Mouse (Mus musculus) CH12.LX (cell line): ENCODE data around the gene Ubash3b. TPM values are rescaled to one million over a fixed set of nuclear protein-coding genes. Genes with fewer than 3 reads are reported as not detected.

Experiments
- DNase-seq: peaks from one replicate; pipeline ENCODE4 v3.0.0-alpha.2; 2013; ENCODE audit errors: extremely low read depth
- H3K27ac ChIP-seq: 2 replicates; pipeline ENCODE4 v1.5.1; 2012; ENCODE audit warnings: low read depth, mild to moderate bottlenecking, control low read depth, moderate library complexity; ENCODE audit not compliant: insufficient read depth
- H3K27me3 ChIP-seq: replicated peaks from 2 replicates; pipeline ENCODE3; 2012; ENCODE audit warnings: inconsistent platforms
- H3K36me3 ChIP-seq, 2 experiments: replicated peaks in 1 of 2; 2 replicates each; pipeline versions ENCODE3 to v1.6.1; 2012; ENCODE audit warnings: inconsistent platforms in 1 of 2, low read length in 1 of 2, mild to moderate bottlenecking in 1 of 2, mixed read lengths in 1 of 2, moderate library complexity in 1 of 2; ENCODE audit not compliant: control insufficient read depth in 1 of 2, insufficient read depth in 1 of 2
- H3K4me1 ChIP-seq, 2 experiments: 2 replicates each; pipeline ENCODE4 v1.6.1; 2012; ENCODE audit warnings: inconsistent platforms in 1 of 2, moderate library complexity in 1 of 2; ENCODE audit not compliant: insufficient read depth in 2 of 2, control insufficient read depth in 1 of 2
- H3K4me2 ChIP-seq: 2 replicates; pipeline ENCODE4 v1.6.1; 2012; ENCODE audit warnings: low read depth, mild to moderate bottlenecking, control low read depth; ENCODE audit not compliant: poor library complexity, insufficient read depth, severe bottlenecking
- H3K4me3 ChIP-seq, 3 experiments: fragments of 150-350 bp in 1 of 3; sonication (generic) in 1 of 3; replicated peaks in 1 of 3; 2 replicates each; pipeline versions ENCODE3 to v1.5.1; 2011 to 2012; ENCODE audit warnings: low read depth in 2 of 3, low read length in 2 of 3, mild to moderate bottlenecking in 2 of 3, moderate library complexity in 2 of 3, control low read depth in 1 of 3, improper control_type of control experiment in 1 of 3, inconsistent platforms in 1 of 3, mixed read lengths in 1 of 3; ENCODE audit not compliant: poor library complexity in 1 of 3
- H3K79me2 ChIP-seq: replicated peaks from 2 replicates; pipeline ENCODE4 v1.6.1; 2012; ENCODE audit warnings: mild to moderate bottlenecking, moderate library complexity; ENCODE audit not compliant: control insufficient read depth, poor library complexity, insufficient read depth, severe bottlenecking; ENCODE audit errors: extremely low read depth
- H3K9ac ChIP-seq: 2 replicates; pipeline ENCODE4 v1.6.1; 2012; ENCODE audit warnings: low read depth, mild to moderate bottlenecking, control low read depth, moderate library complexity; ENCODE audit not compliant: insufficient read depth
- H3K9me3 ChIP-seq: replicated peaks from 2 replicates; pipeline ENCODE3; 2012; ENCODE audit warnings: low read length, inconsistent platforms, mixed read lengths
- CHD2 ChIP-seq: IDR thresholded peaks from 2 replicates; pipeline ENCODE4 v1.6.1; 2011; ENCODE audit warnings: low read length, improper control_type of control experiment
- CTCF ChIP-seq, 2 experiments: IDR thresholded peaks in 1 of 2; conservative IDR thresholded peaks in 1 of 2; 2 replicates each; pipeline ENCODE4 v1.5.1; 2011 to 2012; ENCODE audit warnings: low read depth in 2 of 2, low read length in 2 of 2, improper control_type of control experiment in 1 of 2, inconsistent platforms in 1 of 2, mild to moderate bottlenecking in 1 of 2, moderate library complexity in 1 of 2
- MAFK ChIP-seq: IDR thresholded peaks from 2 replicates; pipeline ENCODE4 v1.6.1; 2011; ENCODE audit warnings: low read length, improper control_type of control experiment; ENCODE audit not compliant: insufficient replicate concordance
- MAZ ChIP-seq: IDR thresholded peaks from 2 replicates; pipeline ENCODE4 v1.6.1; 2012; ENCODE audit warnings: low read depth, mild to moderate bottlenecking, inconsistent platforms, low read length, improper control_type of control experiment, moderate library complexity
- MYC ChIP-seq: IDR thresholded peaks from 2 replicates; pipeline ENCODE4 v1.6.1; 2011; ENCODE audit warnings: low read depth, mild to moderate bottlenecking, improper control_type of control experiment, low read length
- NELFE ChIP-seq: IDR thresholded peaks from 2 replicates; pipeline ENCODE4 v1.6.1; 2011; ENCODE audit warnings: low read depth, low read length, improper control_type of control experiment
- POLR2A ChIP-seq: IDR thresholded peaks from 2 replicates; pipeline ENCODE4 v1.6.1; 2011; ENCODE audit warnings: low read depth, mild to moderate bottlenecking, improper control_type of control experiment, low read length
- TBP ChIP-seq: conservative IDR thresholded peaks from 2 replicates; pipeline ENCODE4 v1.6.1; 2011; ENCODE audit warnings: low read depth, low read length, improper control_type of control experiment
- UBTF ChIP-seq: IDR thresholded peaks from 2 replicates; pipeline ENCODE4 v1.6.1; 2012; ENCODE audit warnings: low read depth, mild to moderate bottlenecking, inconsistent platforms, low read length, improper control_type of control experiment, moderate library complexity
- USF1 ChIP-seq: IDR thresholded peaks from 2 replicates; pipeline ENCODE4 v1.6.1; 2014; ENCODE audit warnings: low read depth, mild to moderate bottlenecking, inconsistent platforms, low read length, improper control_type of control experiment
- ZC3H11A ChIP-seq: IDR thresholded peaks from 2 replicates; pipeline ENCODE4 v1.6.1; 2012; ENCODE audit warnings: low read depth, mild to moderate bottlenecking, inconsistent platforms, low read length, improper control_type of control experiment
- ZKSCAN1 ChIP-seq: IDR thresholded peaks from 2 replicates; pipeline ENCODE4 v1.6.1; 2012; ENCODE audit warnings: low read depth, inconsistent platforms, low read length, improper control_type of control experiment, borderline replicate concordance
- ZNF384 ChIP-seq: IDR thresholded peaks from 2 replicates; pipeline ENCODE4 v1.6.1; 2012; ENCODE audit warnings: low read depth, low read length, improper control_type of control experiment, inconsistent platforms
- dilution Hi-C: fragments of 300-500 bp; cut with MboI; formaldehyde crosslinking; loops from 2 replicates; pipeline ENCODE4 v1.14.3; 2020; ENCODE audit warnings: low sequenced_read_pairs; ENCODE audit not compliant: extremely low pct_unique_long_range_greater_than_20kb, extremely low pct_ligation_motif_present
- in situ Hi-C: fragments of 300-500 bp; cut with MboI; formaldehyde crosslinking; loops from 3 replicates; pipeline ENCODE4 v1.14.3; 2019; ENCODE audit warnings: low sequenced_read_pairs, low pct_ligation_motif_present, low pct_unique_long_range_greater_than_20kb, mixed read lengths
- polyA plus RNA-seq: library from polyadenylated mRNA; unstranded; fragments of >175 nt; gene quantifications from 2 replicates; pipeline ENCODE4 v1.2.1, GENCODE M21; 2012; ENCODE audit warnings: low read depth; ENCODE audit not compliant: insufficient read length
- total RNA-seq, 2 experiments: library from RNA; depleted of rRNA; stranded (reverse); fragments of 300-350 nt in 1 of 2; fragments of >200 nt in 1 of 2; gene quantifications; 2 replicates each; pipeline ENCODE4 v1.2.3; 2012 to 2014

The Ubash3b gene
- total and polyA plus RNA-seq, 3 experiments: 2.8 to 4.6 (median 4.2) TPM

DNA sequence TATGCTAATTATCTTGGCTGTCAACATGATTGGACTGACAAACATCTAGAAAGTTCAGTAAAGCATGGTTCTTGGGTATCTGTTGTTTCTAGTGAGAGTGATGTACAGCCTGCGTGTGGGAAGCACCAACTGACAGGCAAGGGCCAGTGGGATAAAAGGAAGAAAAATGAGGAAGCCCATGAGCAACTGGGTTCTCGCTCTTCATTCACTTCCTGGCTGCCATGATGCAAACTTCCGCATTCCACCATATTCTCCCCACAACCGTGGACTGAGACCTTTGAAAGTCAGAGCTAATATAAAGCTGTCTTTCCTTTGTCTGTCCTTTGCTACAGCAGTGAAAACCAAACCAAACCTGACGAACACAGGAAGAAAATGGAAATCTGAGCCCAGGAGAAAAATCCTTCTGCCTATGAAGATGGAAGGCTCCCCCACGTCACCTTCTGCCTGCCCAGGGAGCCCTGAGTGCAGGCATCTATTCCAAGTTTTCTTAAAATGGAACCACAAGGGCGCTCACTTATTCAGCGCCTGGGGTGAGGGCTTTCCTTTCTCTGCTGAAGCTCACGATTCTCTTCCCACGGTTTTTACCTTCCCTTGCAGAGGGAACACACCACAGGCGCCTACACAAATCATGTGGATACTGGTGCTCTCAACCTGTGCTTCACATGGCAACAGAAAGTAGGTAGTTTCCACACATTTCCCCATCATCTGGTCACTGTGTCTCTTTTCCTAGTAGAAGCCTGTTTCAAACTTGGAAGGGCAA is 187.3 kb downstream of the Ubash3b start:
- no peak overlapping the region for H3K9ac ChIP-seq
- no peak for DNase-seq
- H3K27me3 ChIP-seq: no peaks in the 10 kb centered on the region
- TF ChIP-seq CTCF (conservative IDR thresholded peaks at IDR 0.05 in 1 of 2, IDR thresholded peaks at IDR 0.05 in 1 of 2; ENCODE audit: low read depth in 2 of 2, low read length in 2 of 2) (no peak), ZNF384 (no peak), ZC3H11A (no peak), MAZ (no peak), CHD2 (no peak)
- H3K9me3 ChIP-seq: no peaks in the 10 kb centered on the region
- dilution Hi-C loops: no loop called here
- H3K4me3 ChIP-seq: no peak overlapping the region
- in situ Hi-C loops: no loop called here
- peaks cover 0 to 8% of the 10 kb centered on the region in 2 experiments; a peak in 1 of 4 replicates for H3K4me1 ChIP-seq
- H3K27ac ChIP-seq: no peak overlapping the region
- H3K4me2 ChIP-seq: no peak overlapping the region
- no peaks in the 10 kb centered on the region for H3K79me2 ChIP-seq
- no peaks in the 10 kb centered on the region for H3K36me3 ChIP-seq

GRCm38 (mm10) chr9:40964418-40964714 is 197.1 kb downstream of the Ubash3b start:
- no peaks in the 10 kb centered on the region for H3K9me3 ChIP-seq
- H3K9ac ChIP-seq: no peak overlapping the region
- no peaks in the 10 kb centered on the region for H3K79me2 ChIP-seq
- in situ Hi-C loops (no loop called here), dilution Hi-C loops (no loop called here)
- no peak overlapping the region for H3K4me2 ChIP-seq
- no peak overlapping the region for H3K27ac ChIP-seq
- H3K4me3 ChIP-seq: no peak overlapping the region
- no peak for DNase-seq
- TF ChIP-seq NELFE: no peak
- no peak for TF ChIP-seq CTCF (conservative IDR thresholded peaks at IDR 0.05 in 1 of 2, IDR thresholded peaks at IDR 0.05 in 1 of 2; ENCODE audit: low read depth in 2 of 2, low read length in 2 of 2)
- TF ChIP-seq ZKSCAN1: no peak
- no peak for TF ChIP-seq POLR2A
- no peaks in the 10 kb centered on the region for H3K27me3 ChIP-seq
- H3K36me3 ChIP-seq: no peaks in the 10 kb centered on the region
- H3K4me1 ChIP-seq: peaks cover 0 to 10% of the 10 kb centered on the region in 2 experiments; a peak in 2 of 4 replicates

DNA sequence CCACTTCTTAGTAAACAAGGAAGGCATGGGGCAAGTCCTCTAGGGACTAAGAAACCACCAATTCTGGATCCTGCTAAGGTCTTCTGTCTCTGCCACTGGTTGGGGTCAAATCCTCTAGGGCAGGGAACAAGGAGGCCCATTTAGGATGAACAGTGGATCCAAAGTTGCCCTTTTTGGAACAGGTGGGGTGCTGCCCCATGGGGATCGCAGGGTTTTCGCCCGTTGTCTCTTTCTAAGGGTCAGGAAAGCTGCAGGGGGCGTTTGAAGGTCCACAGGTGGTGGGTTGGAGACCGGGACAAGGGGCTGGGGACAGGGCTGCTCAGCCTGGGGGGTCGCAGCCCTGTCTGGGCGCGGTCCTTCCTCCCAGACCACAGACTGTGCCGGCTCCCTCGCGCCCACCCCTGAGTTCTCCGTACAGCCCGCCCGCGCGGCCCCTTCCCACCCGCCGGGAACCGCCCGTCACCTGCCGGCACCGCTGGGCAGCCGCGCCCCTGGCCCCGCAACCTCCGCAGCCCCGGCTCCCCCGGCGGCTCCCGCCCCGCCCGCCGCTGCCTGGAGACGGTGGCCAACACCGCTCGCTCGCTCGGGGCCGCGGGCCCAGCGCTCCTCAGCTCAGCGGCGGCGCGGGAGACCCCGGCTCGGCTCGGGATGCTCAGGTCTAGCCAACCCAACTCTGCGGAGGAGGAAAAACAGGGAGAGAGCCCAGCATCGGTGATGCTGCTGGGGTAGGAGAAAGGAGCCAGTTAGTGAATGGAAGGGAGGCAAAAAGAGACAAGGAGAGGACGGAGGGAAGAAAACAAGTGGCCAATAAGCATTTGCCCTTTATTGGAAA is 197.7 kb downstream of the Ubash3b start, which contains the start of gene Jhy:
Jhy (minus strand) TSS at position 533 of the 832 bp plus-strand sequence.
- no peak within 1 kb of the TSS for H3K9ac ChIP-seq
- H3K9me3 ChIP-seq: no peaks in the 10 kb centered on the region
- dilution Hi-C loops (no loop called here), in situ Hi-C loops (no loop called here)
- no peak within 1 kb of the TSS for H3K27ac ChIP-seq
- no peak within 1 kb of the TSS for H3K4me3 ChIP-seq
- H3K4me1 ChIP-seq: peaks cover 0 to 15% of the 10 kb centered on the region in 2 experiments; a peak in 2 of 4 replicates
- no peaks in the 10 kb centered on the region for H3K36me3 ChIP-seq
- no peaks in the 10 kb centered on the region for H3K27me3 ChIP-seq
- TF ChIP-seq TBP: no peak
- TF ChIP-seq ZNF384: no peak
- TF ChIP-seq MYC: no peak
- TF ChIP-seq USF1: no peak
- TF ChIP-seq UBTF: no peak
- TF ChIP-seq MAFK: no peak
- no peaks in the 10 kb centered on the region for H3K79me2 ChIP-seq
- DNase-seq: no peak
- no peak within 1 kb of the TSS for H3K4me2 ChIP-seq
